Mouse (Mus musculus) NIH3T3 (cell line): ENCODE data around the gene Fam186b.

Source experiments
- DNase-seq: peaks from one replicate; pipeline ENCODE4 v3.0.0-alpha.2; 2012; ENCODE audit warnings: low read depth

Gene Fam186b

GRCm38 (mm10) chr15:99223585-99224207 lies 72.0 kb downstream of the Fam186b start:
- peak; percentile 27 for DNase-seq

- DNase-seq = no peak
Measured at GRCm38 (mm10) chr15:99222794-99223584, 72.7 kb downstream of the Fam186b start.

DNA sequence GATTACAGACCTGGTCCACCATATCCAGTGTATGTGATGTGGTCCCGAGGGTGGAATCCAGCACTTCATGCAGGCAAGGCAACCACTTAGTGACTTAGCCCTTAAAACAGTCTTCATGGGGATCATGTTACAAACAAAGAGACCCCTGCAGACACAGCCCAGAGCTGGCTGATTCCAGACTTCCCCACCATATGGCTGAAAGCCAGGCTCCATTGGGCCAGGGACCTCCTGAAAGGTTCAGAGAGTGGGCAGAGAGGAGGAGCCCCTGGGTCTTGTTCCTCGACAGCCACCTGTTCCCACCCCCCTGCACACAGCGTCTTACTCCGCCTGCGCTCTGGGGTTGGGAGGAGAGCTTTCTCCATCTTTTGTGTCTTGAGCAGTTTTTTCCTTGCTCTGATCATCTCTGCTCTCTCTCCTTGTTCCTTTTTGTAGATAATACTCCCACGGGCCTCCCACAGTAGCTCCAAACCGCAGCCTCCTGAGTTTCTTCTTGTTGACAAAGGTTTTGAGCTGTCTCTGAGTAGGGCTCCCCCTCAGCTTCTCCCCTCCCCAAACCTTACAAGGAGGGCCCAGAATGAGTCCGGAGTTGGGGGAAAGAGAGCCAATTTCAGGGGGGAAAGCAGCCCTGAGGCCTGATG lies 74.3 kb downstream of the Fam186b start:
- DNase-seq = no peak
